Mouse (Mus musculus) neural tube, embryonic 14.5 days (tissue): ENCODE data around the gene Gm13090. TPM values are rescaled to one million over a fixed set of nuclear protein-coding genes. Genes with fewer than 3 reads are reported as not detected.
A peak's percentile ranks its signal among the peaks of the same experiment; 100 is the strongest.

Experiments used
- ATAC-seq: fragments of 200-750 bp; cut with Nextera tagmentation; 2 replicates; pipeline ENCODE4 v1.8.0; 2017; ENCODE audit warnings: low read depth, mild to moderate bottlenecking, moderate TSS enrichment, moderate library complexity
- H3K27ac ChIP-seq: fragments of 300-500 bp; sonication (generic); 2 replicates; pipeline ENCODE4 v1.5.1; 2014; ENCODE audit warnings: low read depth, mild to moderate bottlenecking, control low read depth, low read length, moderate library complexity, mixed read lengths
- H3K27me3 ChIP-seq: fragments of 300-500 bp; sonication (generic); 2 replicates; pipeline ENCODE4 v1.6.1; 2014; ENCODE audit warnings: low read length; ENCODE audit not compliant: control insufficient read depth, insufficient read depth
- H3K36me3 ChIP-seq: fragments of 300-500 bp; sonication (generic); 2 replicates; pipeline ENCODE4 v1.6.1; 2014; ENCODE audit warnings: low read length, mixed read lengths; ENCODE audit not compliant: control insufficient read depth, insufficient read depth
- H3K4me1 ChIP-seq: fragments of 300-500 bp; sonication (generic); 2 replicates; pipeline ENCODE4 v1.6.1; 2014; ENCODE audit warnings: low read length; ENCODE audit not compliant: control insufficient read depth, insufficient read depth
- H3K4me2 ChIP-seq: fragments of 300-500 bp; sonication (generic); 2 replicates; pipeline ENCODE4 v1.6.1; 2014; ENCODE audit warnings: mild to moderate bottlenecking, low read depth, low read length, control low read depth
- H3K4me3 ChIP-seq: fragments of 300-500 bp; sonication (generic); 2 replicates; pipeline ENCODE4 v1.5.1; 2014; ENCODE audit warnings: low read depth, low read length, control low read depth, mixed read lengths
- H3K9ac ChIP-seq: fragments of 300-500 bp; sonication (generic); replicated peaks from 2 replicates; pipeline ENCODE4 v1.6.1; 2014; ENCODE audit warnings: low read depth, mild to moderate bottlenecking, control low read depth, low read length, mixed read lengths
- H3K9me3 ChIP-seq: fragments of 300-500 bp; sonication (generic); 2 replicates; pipeline ENCODE4 v1.6.1; 2016; ENCODE audit warnings: low read length; ENCODE audit not compliant: control insufficient read depth
- WGBS: fragments of 180-500 bp; shearing (Covaris S2); extraction: QIAGEN DNeasy Blood & Tissue Kit; methylation state at CpG from one replicate; pipeline ENCODE4 v1.1.7; 2014; 5-methylcytosine and 5-hydroxymethylcytosine counted together
- polyA plus RNA-seq: library from polyadenylated mRNA; unstranded; fragments of >200 nt; fragmentation: Nextera tagmentation; extraction: Ambion mirVana; gene quantifications from 2 replicates; pipeline ENCODE4 v1.2.1, GENCODE M21; 2014

The Gm13090 gene
- polyA plus RNA-seq, 1 experiment from 2014 or later = 1.4 TPM

DNA sequence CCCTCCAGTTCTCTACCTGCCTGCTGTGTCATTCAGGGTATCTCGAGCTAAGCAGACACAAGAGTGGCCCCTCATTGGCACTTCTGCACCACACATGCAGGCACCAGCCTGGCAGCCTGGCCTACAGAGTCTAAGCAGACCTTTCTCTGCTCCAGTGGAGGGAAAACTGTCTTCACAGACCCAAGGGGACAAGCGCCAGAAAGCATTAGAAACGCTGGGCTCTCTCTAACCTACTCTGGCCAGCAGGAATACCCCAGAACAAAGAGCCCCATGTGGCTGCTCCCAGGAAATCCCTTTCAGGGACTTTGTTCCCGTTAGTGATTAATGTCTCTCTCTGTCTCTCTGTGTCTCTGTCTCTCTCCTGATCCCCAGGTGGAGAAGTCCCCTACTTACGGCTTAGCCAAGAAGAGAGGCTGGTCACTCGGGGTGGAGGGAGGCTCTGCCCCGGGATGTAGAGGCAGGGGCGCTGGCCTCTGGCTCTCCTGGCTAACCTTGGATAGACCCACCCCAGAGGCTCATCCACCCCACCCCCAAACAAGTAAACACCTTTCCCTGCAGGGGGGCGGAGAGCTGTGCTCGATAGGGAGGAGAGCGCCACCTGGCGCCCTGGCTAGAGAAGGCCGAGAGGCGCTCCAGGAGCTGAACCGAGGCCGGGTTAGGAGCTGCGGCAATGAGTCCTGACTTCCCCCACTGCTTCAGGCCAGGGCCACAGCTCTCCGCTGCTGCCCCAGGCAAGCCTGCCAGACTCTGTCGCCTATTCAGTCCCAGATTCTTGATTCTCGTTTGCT is 49.9 kb downstream of the Gm13090 start:
- Histone ChIP-seq H3K9me3 (no peaks in the 10 kb centered on the region), H3K36me3 (no peaks in the 10 kb centered on the region), H3K4me2 (peak overlapping the region; percentile 50; the same call in 1 of the 2 replicates), H3K4me1 (peaks cover 36% of the 10 kb centered on the region), H3K27ac (peak overlapping the region; percentile 98), H3K9ac (no peak overlapping the region), H3K27me3 (no peaks in the 10 kb centered on the region), H3K4me3 (no peak overlapping the region)
- ATAC-seq = peak; percentile 25
- 3% methylated on average over 20 of the region's 20 CpGs for WGBS

DNA sequence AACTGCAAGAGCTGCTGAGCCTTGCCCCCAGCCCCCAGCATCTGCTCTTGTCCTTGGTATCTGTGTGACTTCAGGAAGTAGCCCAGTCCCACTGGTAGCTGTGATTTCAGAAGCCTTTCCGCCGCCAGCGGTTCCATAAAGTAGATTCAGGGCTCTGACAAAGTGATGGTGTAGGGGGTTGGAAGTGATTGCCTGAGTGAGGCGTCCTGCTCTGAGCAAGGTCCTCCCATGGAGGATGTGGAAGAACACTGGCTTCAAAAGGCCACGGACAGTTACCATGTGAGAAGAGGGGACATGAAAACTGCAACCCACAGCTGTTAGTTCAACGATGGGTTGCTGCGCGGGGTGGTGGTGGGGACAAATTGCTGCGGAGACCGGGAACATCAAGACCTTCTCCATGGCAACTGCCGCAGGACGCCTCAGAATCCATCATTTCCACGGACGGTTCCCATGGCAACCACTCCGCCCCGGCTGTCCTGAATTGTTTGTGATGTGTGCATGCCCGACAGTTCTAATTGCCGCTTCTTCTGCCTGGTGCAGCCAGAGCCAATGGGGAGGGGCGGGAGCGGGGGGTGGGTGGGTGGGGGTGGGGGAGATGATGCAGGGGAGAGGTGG is 51.1 kb downstream of the Gm13090 start:
- no peaks in the 10 kb centered on the region for H3K27me3 ChIP-seq
- WGBS = under 1% methylated on average over 20 of the region's 20 CpGs
- peaks cover 36% of the 10 kb centered on the region for H3K4me1 ChIP-seq
- H3K9me3 ChIP-seq = no peaks in the 10 kb centered on the region
- peak; percentile 82 for ATAC-seq
- H3K27ac ChIP-seq = peak overlapping the region; percentile 98
- no peak overlapping the region for H3K4me3 ChIP-seq
- H3K9ac ChIP-seq = 0 out of 2 replicates have a peak overlapping the region, but pooled peaks have one; percentile 2
- H3K4me2 ChIP-seq = peak overlapping the region; percentile 50
- H3K36me3 ChIP-seq = no peaks in the 10 kb centered on the region

Other genes with a start within 250 kb of the Gm13090 start
- 70.2 and 76.9 TPM in 2 replicates for gene Errfi1, start 235.7 kb upstream of the Gm13090 start, polyA plus RNA-seq
- gene Park7, start 175.1 kb upstream of the Gm13090 start, polyA plus RNA-seq = 380 and 397 TPM in 2 replicates
- gene Tnfrsf9, start 175.0 kb upstream of the Gm13090 start, polyA plus RNA-seq = 0.22 and 0.43 TPM in 2 replicates
- 3.7 and 9.5 TPM in 2 replicates for gene Uts2, start 92.5 kb upstream of the Gm13090 start, polyA plus RNA-seq
- gene Per3, start 44.9 kb upstream of the Gm13090 start, polyA plus RNA-seq = 4.2 and 5.1 TPM in 2 replicates
- 36.6 and 45.2 TPM in 2 replicates for gene Vamp3, start 31.6 kb upstream of the Gm13090 start, polyA plus RNA-seq